Mouse (Mus musculus) kidney, adult 2 months (tissue): ENCODE results near the gene Eps15l1.

ENCODE experiments used
- CTCF ChIP-seq: fragments of 200-500 bp; conservative IDR thresholded peaks from 2 replicates; pipeline ENCODE4 v1.5.1; 2011; ENCODE audit warnings: low read depth, mild to moderate bottlenecking, control low read depth, low read length, moderate library complexity, mixed read lengths; ENCODE audit not compliant: insufficient read depth, insufficient read length
- POLR2A ChIP-seq: fragments of 200-500 bp; IDR thresholded peaks from one replicate; pipeline ENCODE4 v1.6.1; 2011; ENCODE audit warnings: low read depth, low read length, control low read depth

- no peak for TF ChIP-seq CTCF
- TF ChIP-seq POLR2A: no peak
Measured at GRCm38 (mm10) chr8:72330806-72331516, 90.3 kb downstream of the Eps15l1 start.
